Mouse (Mus musculus) spleen, postnatal 36 days (tissue): Measurements from ENCODE around the gene Ccdc65.

ENCODE experiments used
- DNase-seq, 2 experiments: peaks; one replicate each; pipeline ENCODE4 v3.0.0; 2022; ENCODE audit warnings: low spot score in 2 of 2, mixed read lengths in 1 of 2

Ccdc65 gene

GRCm38 (mm10) chr15:98707766-98708372 is at the start of gene Ccdc65:
Gene Ccdc65, plus strand, starts transcription at chr15:98708207.
- peak; percentile 54 to 72 for DNase-seq

GRCm38 (mm10) chr15:98662198-98662566 is 45.8 kb upstream of the Ccdc65 start:
- peak in 1 of 2 experiments; percentile 31 for DNase-seq

GRCm38 (mm10) chr15:98662567-98663545 is 45.2 kb upstream of the Ccdc65 start, which contains the start of gene Ddx23:
Gene Ddx23, minus strand, starts transcription at chr15:98662894.
- peak; percentile 96 for DNase-seq

- peak in 1 of 2 experiments; percentile 25 for DNase-seq
Observed at GRCm38 (mm10) chr15:98664042-98664907, 43.7 kb upstream of the Ccdc65 start.

GRCm38 (mm10) chr15:98672592-98672991 is 35.4 kb upstream of the Ccdc65 start:
- DNase-seq = no peak

- no peak for DNase-seq
Observed at GRCm38 (mm10) chr15:98673732-98674131, 34.3 kb upstream of the Ccdc65 start.

- DNase-seq = no peak
Observed at GRCm38 (mm10) chr15:98674284-98674993, 33.6 kb upstream of the Ccdc65 start.

GRCm38 (mm10) chr15:98674994-98675545 is 32.9 kb upstream of the Ccdc65 start:
- no peak for DNase-seq

GRCm38 (mm10) chr15:98675634-98676250 is 32.3 kb upstream of the Ccdc65 start:
- no peak for DNase-seq

GRCm38 (mm10) chr15:98676471-98676870 is 31.5 kb upstream of the Ccdc65 start:
- no peak for DNase-seq

GRCm38 (mm10) chr15:98676940-98677728 is 30.9 kb upstream of the Ccdc65 start, which contains the start of gene Rnd1:
Gene Rnd1, minus strand, starts transcription at chr15:98677461.
- DNase-seq = peak; percentile 66 to 71

GRCm38 (mm10) chr15:98677977-98678376 is 30.0 kb upstream of the Ccdc65 start:
- DNase-seq = no peak

- no peak for DNase-seq
Observed at GRCm38 (mm10) chr15:98680660-98681059, 27.3 kb upstream of the Ccdc65 start.

GRCm38 (mm10) chr15:98681633-98682032 is 26.4 kb upstream of the Ccdc65 start:
- no peak for DNase-seq

- DNase-seq = no peak
Observed at GRCm38 (mm10) chr15:98683177-98683576, 24.8 kb upstream of the Ccdc65 start.

- DNase-seq = no peak
Observed at GRCm38 (mm10) chr15:98683746-98684145, 24.3 kb upstream of the Ccdc65 start.

GRCm38 (mm10) chr15:98685926-98686325 is 22.1 kb upstream of the Ccdc65 start:
- no peak for DNase-seq

- DNase-seq = no peak
Observed at GRCm38 (mm10) chr15:98689682-98690081, 18.3 kb upstream of the Ccdc65 start.

- DNase-seq = no peak
Observed at GRCm38 (mm10) chr15:98691486-98692147, 16.4 kb upstream of the Ccdc65 start.
